Mouse (Mus musculus) kidney, embryonic 14.5 days (tissue): ENCODE measurements at regions not wholly inside any gene's neighbourhood (a gene's known extent, or its start where the extent isn't known, plus 50 kb on each side); places are given as distances from the start of the nearest gene placed in this dataset.

Experiments used
- ATAC-seq: fragments of 200-750 bp; cut with Nextera tagmentation; 2 replicates; pipeline ENCODE4 v1.8.0; 2017; ENCODE audit warnings: moderate number of reproducible peaks, mild to moderate bottlenecking, moderate TSS enrichment, moderate library complexity; ENCODE audit not compliant: low FRiP score, low TSS enrichment
- H3K27ac ChIP-seq: fragments of 300-500 bp; sonication (generic); 2 replicates; pipeline ENCODE4 v1.5.1; 2014; ENCODE audit warnings: low read depth, mild to moderate bottlenecking, low read length, moderate library complexity, mixed read lengths
- H3K27me3 ChIP-seq: fragments of 300-500 bp; sonication (generic); 2 replicates; pipeline ENCODE4 v1.6.1; 2014; ENCODE audit warnings: mild to moderate bottlenecking, low read length; ENCODE audit not compliant: control insufficient read depth, insufficient read depth
- H3K36me3 ChIP-seq: fragments of 300-500 bp; sonication (generic); 2 replicates; pipeline ENCODE4 v1.6.1; 2014; ENCODE audit warnings: low read length, mixed read lengths; ENCODE audit not compliant: control insufficient read depth, insufficient read depth
- H3K4me1 ChIP-seq: fragments of 300-500 bp; sonication (generic); 2 replicates; pipeline ENCODE4 v1.6.1; 2014; ENCODE audit warnings: low read length, mixed read lengths; ENCODE audit not compliant: control insufficient read depth, insufficient read depth
- H3K4me2 ChIP-seq: fragments of 300-500 bp; sonication (generic); replicated peaks from 2 replicates; pipeline ENCODE4 v1.6.1; 2014; ENCODE audit warnings: low read depth, mild to moderate bottlenecking, low read length
- H3K4me3 ChIP-seq: fragments of 300-500 bp; sonication (generic); 2 replicates; pipeline ENCODE4 v1.5.1; 2014; ENCODE audit warnings: mild to moderate bottlenecking, low read length
- H3K9ac ChIP-seq: fragments of 300-500 bp; sonication (generic); 2 replicates; pipeline ENCODE4 v1.6.1; 2014; ENCODE audit warnings: low read depth, mild to moderate bottlenecking, low read length, moderate library complexity
- H3K9me3 ChIP-seq: fragments of 300-500 bp; sonication (generic); 2 replicates; pipeline ENCODE4 v1.6.1; 2016; ENCODE audit warnings: low read length; ENCODE audit not compliant: control insufficient read depth
- whole genome bisulfite sequencing: fragments of 180-500 bp; shearing (Covaris S2); extraction: QIAGEN DNeasy Blood & Tissue Kit; methylation state at CpG from one replicate; pipeline ENCODE4 v1.1.7; 2014; 5-methylcytosine and 5-hydroxymethylcytosine counted together

DNA sequence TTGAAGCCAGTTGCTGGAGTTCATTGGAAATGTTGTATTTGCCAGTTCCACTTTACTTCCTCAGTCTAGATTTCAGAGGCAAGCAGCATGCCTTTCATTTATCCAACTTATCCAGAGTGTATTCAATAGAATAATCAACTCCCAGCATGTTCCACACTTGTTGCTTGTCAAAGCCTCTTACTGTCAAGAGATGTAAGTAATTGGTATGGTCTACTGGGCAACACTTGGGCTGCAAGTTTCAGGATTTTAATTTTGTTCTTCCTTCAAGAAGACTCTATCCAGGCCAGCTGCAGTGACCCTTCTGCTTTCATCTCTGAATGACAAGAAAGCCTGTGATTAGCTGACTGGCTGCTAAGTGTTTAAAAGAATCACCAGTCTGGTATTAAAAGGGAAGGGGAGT lies 3131.6 kb upstream of the Lrrc6 start:
- Histone ChIP-seq H3K27me3 (no peaks in the 10 kb centered on the region), H3K36me3 (no peaks in the 10 kb centered on the region), H3K4me3 (no peak overlapping the region), H3K9ac (no peak overlapping the region), H3K27ac (no peak overlapping the region), H3K9me3 (no peaks in the 10 kb centered on the region), H3K4me2 (no peak overlapping the region), H3K4me1 (no peaks in the 10 kb centered on the region)
- no peak for ATAC-seq

DNA sequence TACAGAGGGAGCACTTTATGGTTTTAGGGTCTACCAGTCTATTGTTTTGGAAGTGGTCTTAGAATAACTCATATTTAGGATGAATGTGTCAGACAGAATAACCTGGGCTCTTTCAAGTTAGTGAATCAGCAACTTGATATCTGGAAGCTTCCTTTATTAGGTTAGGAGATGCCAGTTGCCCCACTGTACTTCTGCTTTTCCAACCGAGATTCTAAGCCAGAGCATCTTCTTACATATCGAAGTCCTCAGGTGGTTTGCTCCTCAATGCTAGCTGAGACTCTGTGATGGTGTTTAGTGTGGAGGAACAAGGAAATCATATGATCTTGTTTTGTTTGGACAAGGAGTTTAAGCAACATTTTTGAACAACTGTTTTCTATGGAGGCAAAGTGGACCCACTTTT lies 3117.3 kb upstream of the Lrrc6 start:
- ATAC-seq: no peak
- H3K4me3 ChIP-seq: no peak overlapping the region
- H3K4me1 ChIP-seq: no peaks in the 10 kb centered on the region
- no peak overlapping the region for H3K27ac ChIP-seq
- H3K9me3 ChIP-seq: no peaks in the 10 kb centered on the region
- 84% methylated on average over 2 of the region's 2 CpGs for WGBS
- no peaks in the 10 kb centered on the region for H3K27me3 ChIP-seq
- H3K9ac ChIP-seq: no peak overlapping the region
- no peaks in the 10 kb centered on the region for H3K36me3 ChIP-seq
- H3K4me2 ChIP-seq: no peak overlapping the region

DNA sequence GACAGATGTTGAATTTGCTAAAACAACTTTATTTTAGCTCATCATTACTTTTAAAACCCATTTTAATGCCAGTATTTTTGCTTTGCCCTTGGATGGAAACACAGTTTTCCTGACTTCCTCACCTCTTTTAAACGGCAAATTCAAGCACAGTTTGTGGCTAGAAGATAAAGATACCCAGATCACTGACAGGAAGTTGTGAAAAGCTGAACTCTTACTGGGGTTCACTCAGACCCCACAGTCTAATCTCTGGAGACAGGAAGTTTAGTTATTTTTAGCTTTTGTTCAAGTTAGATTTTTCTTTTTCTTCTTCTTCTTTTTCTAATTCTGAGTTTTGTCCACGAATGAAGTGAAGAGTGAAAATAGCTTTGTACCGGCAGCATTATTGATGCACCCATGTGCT lies 3113.3 kb upstream of the Lrrc6 start:
- Histone ChIP-seq H3K36me3 (no peaks in the 10 kb centered on the region), H3K4me3 (no peak overlapping the region), H3K27me3 (no peaks in the 10 kb centered on the region), H3K9ac (no peak overlapping the region), H3K4me2 (no peak overlapping the region), H3K9me3 (no peaks in the 10 kb centered on the region), H3K27ac (no peak overlapping the region), H3K4me1 (no peaks in the 10 kb centered on the region)
- 85% methylated on average over 3 of the region's 3 CpGs for WGBS
- no peak for ATAC-seq

DNA sequence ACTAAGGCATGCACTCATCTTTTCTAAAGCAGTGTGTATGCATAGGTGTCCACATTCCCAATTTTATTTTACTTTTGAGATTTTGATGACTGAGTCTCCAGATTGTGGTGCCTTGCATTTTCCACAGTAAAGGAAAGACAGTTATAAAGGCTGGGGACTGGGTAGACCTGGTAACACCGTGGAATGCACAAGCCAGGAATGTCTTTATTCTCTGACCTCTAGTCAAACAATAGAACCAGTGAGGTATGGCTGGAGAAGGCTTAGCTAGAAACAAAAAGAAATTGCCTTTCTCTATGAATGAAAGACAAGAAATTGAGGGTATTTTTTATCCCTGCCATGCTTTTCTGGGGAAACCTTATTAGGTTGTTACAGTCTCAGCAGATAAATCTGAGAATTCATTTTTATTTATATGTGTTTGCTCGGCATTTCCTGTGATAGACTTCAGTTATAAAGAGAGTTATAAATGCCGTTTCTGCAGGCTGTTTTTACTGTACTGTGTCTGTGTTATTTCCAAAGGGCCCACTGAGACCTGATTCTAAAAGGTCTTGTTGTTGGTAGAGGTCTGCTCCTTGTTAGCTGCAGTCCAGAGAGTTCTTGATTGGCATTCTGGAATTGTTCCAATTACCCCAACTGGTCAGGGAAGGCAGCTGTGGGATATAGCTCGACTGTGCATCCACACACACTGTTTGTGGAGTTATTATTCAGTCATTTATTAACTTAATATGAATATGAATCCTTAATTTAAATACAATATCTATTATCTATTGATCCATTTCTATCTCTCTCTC lies 3090.7 kb upstream of the Lrrc6 start:
- WGBS: 59% methylated on average over 4 of the region's 4 CpGs
- H3K9ac ChIP-seq: no peak overlapping the region
- no peak for ATAC-seq

DNA sequence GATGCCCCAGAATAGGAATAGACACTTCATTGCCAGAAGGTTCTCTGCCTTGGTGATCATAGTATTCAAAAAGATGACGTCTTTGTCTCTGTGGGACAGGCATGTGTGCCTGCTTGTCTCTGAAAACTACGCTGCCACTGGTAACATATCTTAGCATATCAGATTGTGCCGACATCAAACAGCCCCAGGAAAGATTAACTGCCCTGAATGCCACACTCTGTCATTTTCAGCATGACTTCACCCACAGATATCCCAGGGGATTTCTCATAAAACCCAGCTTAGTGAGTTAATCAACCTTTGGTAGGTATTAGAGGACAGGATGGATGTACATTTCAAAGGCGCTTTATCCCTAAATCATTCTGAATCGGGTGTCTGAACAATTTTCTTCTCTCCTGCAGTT lies 3087.4 kb upstream of the Lrrc6 start:
- no peaks in the 10 kb centered on the region for H3K36me3 ChIP-seq
- no peaks in the 10 kb centered on the region for H3K4me1 ChIP-seq
- H3K27ac ChIP-seq: no peak overlapping the region
- no peak overlapping the region for H3K9ac ChIP-seq
- H3K4me3 ChIP-seq: no peak overlapping the region
- H3K27me3 ChIP-seq: no peaks in the 10 kb centered on the region
- no peaks in the 10 kb centered on the region for H3K9me3 ChIP-seq
- H3K4me2 ChIP-seq: no peak overlapping the region
- ATAC-seq: peak; percentile 69; the same call in 1 of the 2 replicates
- 29% methylated on average over 5 of the region's 5 CpGs for WGBS

More for the DNA sequence above, 3090.7 kb upstream of the Lrrc6 start:
- no peaks in the 10 kb centered on the region for H3K27me3 ChIP-seq
- H3K4me1 ChIP-seq: no peaks in the 10 kb centered on the region
- no peaks in the 10 kb centered on the region for H3K9me3 ChIP-seq
- H3K4me2 ChIP-seq: no peak overlapping the region
- no peak overlapping the region for H3K4me3 ChIP-seq
- no peaks in the 10 kb centered on the region for H3K36me3 ChIP-seq
- no peak overlapping the region for H3K27ac ChIP-seq

DNA sequence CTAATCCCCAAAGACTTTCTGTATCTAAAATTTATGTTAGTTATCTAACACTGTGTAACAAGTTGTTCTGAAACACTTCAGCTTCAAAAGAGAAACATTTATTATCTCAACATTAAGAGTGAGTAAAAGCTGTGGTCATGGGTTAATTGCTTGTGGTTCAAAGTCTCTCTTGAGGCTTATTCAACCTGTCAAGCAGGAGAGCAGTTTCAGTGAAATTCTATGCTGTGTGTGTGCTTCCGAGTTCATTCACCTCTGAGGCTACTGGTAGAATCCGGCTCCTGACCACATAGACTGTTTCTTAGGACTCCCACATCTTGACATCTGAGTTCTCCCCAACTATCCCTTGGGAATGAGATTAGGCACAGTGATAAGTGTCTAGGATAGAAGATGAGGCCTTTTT lies 3076.0 kb upstream of the Lrrc6 start:
- peak; percentile 72; the same call in 1 of the 2 replicates for ATAC-seq
- Histone ChIP-seq H3K27ac (no peak overlapping the region), H3K4me2 (no peak overlapping the region), H3K27me3 (no peaks in the 10 kb centered on the region), H3K9me3 (no peaks in the 10 kb centered on the region), H3K9ac (no peak overlapping the region), H3K4me3 (no peak overlapping the region), H3K4me1 (no peaks in the 10 kb centered on the region), H3K36me3 (no peaks in the 10 kb centered on the region)
- 18% methylated on average over 2 of the region's 2 CpGs for WGBS

DNA sequence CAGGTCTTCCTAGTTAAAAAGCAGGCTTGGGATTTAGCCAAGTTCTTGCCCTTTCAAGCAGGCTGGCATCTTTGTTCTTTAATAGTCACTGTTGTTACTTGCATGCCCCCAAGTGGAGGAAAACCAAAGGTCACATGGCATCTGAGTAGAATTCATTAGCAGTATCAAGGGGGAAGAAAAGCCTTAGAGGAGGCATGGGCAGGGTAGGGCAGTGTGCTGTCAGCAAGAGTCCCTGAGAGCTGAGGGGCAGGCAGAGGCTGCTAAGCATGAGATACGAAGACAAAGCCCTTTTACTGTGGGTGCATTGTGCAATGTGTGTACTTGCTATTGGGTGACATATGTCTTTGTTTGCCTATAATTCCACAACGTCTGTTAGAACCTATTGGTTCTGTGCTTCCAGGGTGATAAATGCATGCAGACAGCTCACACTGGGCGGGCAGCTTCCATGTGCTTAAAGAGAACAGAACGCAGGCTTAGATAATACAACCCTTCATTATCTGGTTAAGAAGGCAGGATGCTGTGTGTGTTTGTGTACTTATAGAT lies 3075.0 kb upstream of the Lrrc6 start:
- Histone ChIP-seq H3K36me3 (no peaks in the 10 kb centered on the region), H3K27me3 (no peaks in the 10 kb centered on the region), H3K4me3 (no peak overlapping the region), H3K9me3 (no peaks in the 10 kb centered on the region), H3K9ac (no peak overlapping the region), H3K4me2 (no peak overlapping the region), H3K27ac (no peak overlapping the region), H3K4me1 (no peaks in the 10 kb centered on the region)
- 53% methylated on average over 4 of the region's 4 CpGs for WGBS
- ATAC-seq: peak; percentile 52; the same call in 1 of the 2 replicates

DNA sequence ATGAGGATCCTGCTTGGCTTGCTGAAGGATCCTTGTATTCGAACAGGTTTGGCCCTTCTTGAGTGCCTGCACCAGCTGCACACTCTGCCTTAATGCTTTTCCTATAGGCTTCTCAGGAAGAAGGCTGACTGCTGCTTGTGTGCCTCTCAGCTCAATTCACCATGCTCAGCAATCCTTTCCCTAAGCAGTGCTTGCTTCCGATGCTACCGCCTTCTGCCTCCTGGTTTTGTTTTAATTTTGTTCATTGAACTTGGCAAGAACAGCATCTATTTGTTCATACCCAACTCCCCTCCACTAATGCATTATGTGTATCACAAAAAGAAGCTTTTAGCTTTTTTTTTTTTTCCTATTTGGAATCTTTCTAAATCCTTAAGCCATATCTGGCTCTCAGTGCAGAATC lies 3053.5 kb upstream of the Lrrc6 start:
- Histone ChIP-seq H3K9me3 (no peaks in the 10 kb centered on the region), H3K27me3 (no peaks in the 10 kb centered on the region), H3K27ac (no peak overlapping the region), H3K4me2 (no peak overlapping the region), H3K9ac (no peak overlapping the region), H3K4me3 (no peak overlapping the region), H3K4me1 (no peaks in the 10 kb centered on the region), H3K36me3 (no peaks in the 10 kb centered on the region)
- ATAC-seq: no peak
- WGBS: 94% methylated on average over 3 of the region's 3 CpGs

DNA sequence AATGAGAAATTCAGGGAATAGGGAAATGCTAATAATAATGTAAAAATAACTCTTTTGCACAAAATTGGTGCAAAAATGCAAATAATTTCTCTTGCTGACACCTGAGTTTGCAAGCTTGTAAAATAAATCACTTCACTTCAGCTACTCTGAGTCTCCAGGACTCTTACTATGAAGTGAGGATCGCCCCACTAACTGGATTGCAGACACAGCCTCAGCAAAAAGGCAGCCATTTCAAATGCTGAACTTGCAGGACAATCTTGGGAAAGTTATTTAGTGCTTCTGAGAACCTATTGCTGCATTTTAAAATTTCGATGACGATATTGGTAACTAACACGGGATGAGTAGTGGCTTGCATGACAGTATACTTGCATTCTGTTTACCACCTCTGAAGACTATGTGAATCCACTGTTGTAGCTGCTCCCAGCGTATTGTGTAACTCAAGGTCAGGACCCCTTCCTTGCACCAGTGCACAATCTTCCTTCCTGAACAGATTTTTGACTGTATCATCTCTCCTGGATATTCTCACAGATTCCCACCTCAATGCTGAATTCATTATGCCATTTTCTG lies 3051.4 kb upstream of the Lrrc6 start:
- no peak overlapping the region; the same call in 1 of the 2 replicates for H3K27ac ChIP-seq
- no peaks in the 10 kb centered on the region for H3K27me3 ChIP-seq
- H3K4me2 ChIP-seq: no peak overlapping the region
- H3K9ac ChIP-seq: no peak overlapping the region
- H3K4me3 ChIP-seq: no peak overlapping the region
- H3K9me3 ChIP-seq: no peaks in the 10 kb centered on the region
- ATAC-seq: peak; percentile 66
- no peaks in the 10 kb centered on the region for H3K4me1 ChIP-seq
- 62% methylated on average over 5 of the region's 5 CpGs for WGBS
- no peaks in the 10 kb centered on the region for H3K36me3 ChIP-seq
